Mouse (Mus musculus) heart, adult 2 months (tissue): ENCODE results near the gene Tstd2.

ENCODE experiments used
- CTCF ChIP-seq: fragments of 200-600 bp; IDR thresholded peaks from 2 replicates; pipeline ENCODE4 v1.8.1; 2022; ENCODE audit warnings: antibody characterized with exemption, mild to moderate bottlenecking, moderate library complexity
- POLR2A ChIP-seq: fragments of 200-500 bp; IDR thresholded peaks from 2 replicates; pipeline ENCODE4 v1.6.1; 2011; ENCODE audit warnings: mild to moderate bottlenecking, low read depth, low read length, control low read depth; ENCODE audit not compliant: insufficient read depth

DNA sequence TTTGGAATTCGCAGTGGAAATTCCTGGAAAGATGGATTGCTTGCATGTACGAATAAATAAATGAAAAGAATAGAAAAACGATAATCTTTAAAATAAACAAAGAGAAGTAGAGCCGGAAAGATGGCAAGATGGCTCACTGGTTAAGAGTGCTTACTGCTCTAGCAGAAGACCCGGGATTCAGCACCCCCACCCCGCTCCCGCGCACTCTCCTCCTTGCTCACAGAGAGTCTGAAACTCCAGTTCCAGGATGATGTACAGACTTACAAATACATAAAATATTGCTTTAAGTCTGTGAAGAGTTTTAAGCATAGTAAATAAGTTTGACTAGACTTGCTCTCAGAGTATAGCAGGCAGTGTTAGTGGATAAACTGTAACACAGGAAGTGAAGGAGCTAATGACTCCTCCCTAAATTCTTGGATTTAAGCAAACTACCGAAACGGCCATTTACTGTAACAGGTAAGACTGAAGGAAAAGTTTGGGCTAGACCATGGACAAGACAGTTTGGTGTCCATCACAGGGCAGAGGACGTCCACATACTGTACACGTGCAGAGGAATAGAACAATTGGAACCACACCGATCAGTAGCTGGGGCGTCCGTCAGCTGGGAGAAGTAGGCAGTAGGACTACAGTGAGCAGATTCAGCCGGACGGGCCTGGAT, 736 bp downstream of the Tstd2 start:
- TF ChIP-seq CTCF: no peak
- no peak for TF ChIP-seq POLR2A
